Mouse (Mus musculus): ENCODE measurements around the gene Prdm11. TPM values are rescaled to one million over a fixed set of nuclear protein-coding genes. Genes with fewer than 3 reads are reported as not detected.

Gene Prdm11
- polyA plus RNA-seq, 1 experiment from 2014 or later: 2.6 TPM

- peaks cover 5% of the 10 kb centered on the region; the same call in 1 of the 2 replicates for H3K4me1 ChIP-seq (ENCODE audit: control insufficient read depth, insufficient read depth, low read length)
- no peaks in the 10 kb centered on the region for H3K9me3 ChIP-seq (ENCODE audit: control insufficient read depth, low read length)
- peaks cover 3% of the 10 kb centered on the region; the same call in 1 of the 2 replicates for H3K36me3 ChIP-seq (ENCODE audit: control insufficient read depth, insufficient read depth, low read length)
- H3K4me3 ChIP-seq (replicated peaks; ENCODE audit: low read depth, low read length): no peak overlapping the region
- H3K27me3 ChIP-seq (ENCODE audit: control insufficient read depth, insufficient read depth, low read length): 0 out of 2 replicates have a peak, but pooled peaks cover 3% of the 10 kb centered on the region
- 0 out of 2 replicates have a peak overlapping the region, but pooled peaks have one; percentile 32 for H3K27ac ChIP-seq (replicated peaks; ENCODE audit: low read depth, low read length)
- ATAC-seq (ENCODE audit: low FRiP score, low TSS enrichment) (no peak), DNase-seq (no peak)
- H3K4me2 ChIP-seq (ENCODE audit: low read length): no peak overlapping the region
- H3K9ac ChIP-seq (replicated peaks; ENCODE audit: low read length): 0 out of 2 replicates have a peak overlapping the region, but pooled peaks have one; percentile 12
- 39% methylated on average over 14 of the region's 14 CpGs for WGBS
These were observed 16.5 kb downstream of the Prdm11 start for GRCm38 (mm10) chr2:93029267-93030060.

GRCm38 (mm10) chr2:93028865-93029264, 17.1 kb downstream of the Prdm11 start:
- Histone ChIP-seq H3K4me3 (replicated peaks; ENCODE audit: low read depth, low read length) (no peak overlapping the region), H3K27ac (replicated peaks; ENCODE audit: low read depth, low read length) (no peak overlapping the region), H3K9me3 (ENCODE audit: control insufficient read depth, low read length) (no peaks in the 10 kb centered on the region), H3K36me3 (ENCODE audit: control insufficient read depth, insufficient read depth, low read length) (peaks cover 3% of the 10 kb centered on the region; the same call in 1 of the 2 replicates), H3K4me2 (ENCODE audit: low read length) (no peak overlapping the region), H3K4me1 (ENCODE audit: control insufficient read depth, insufficient read depth, low read length) (peaks cover 5% of the 10 kb centered on the region; the same call in 1 of the 2 replicates), H3K9ac (replicated peaks; ENCODE audit: low read length) (no peak overlapping the region), H3K27me3 (ENCODE audit: control insufficient read depth, insufficient read depth, low read length) (0 out of 2 replicates have a peak, but pooled peaks cover 3% of the 10 kb centered on the region)
- WGBS: 70% methylated on average over 6 of the region's 6 CpGs
- ATAC-seq (ENCODE audit: low FRiP score, low TSS enrichment): no peak
- DNase-seq: no peak

GRCm38 (mm10) chr2:93027713-93028112, 18.3 kb downstream of the Prdm11 start:
- no peak overlapping the region for H3K4me2 ChIP-seq (ENCODE audit: low read length)
- H3K9ac ChIP-seq (replicated peaks; ENCODE audit: low read length): no peak overlapping the region
- 95% methylated on average over 7 of the region's 7 CpGs for WGBS
- DNase-seq (no peak), ATAC-seq (ENCODE audit: low FRiP score, low TSS enrichment) (no peak)
- peaks cover 3% of the 10 kb centered on the region; the same call in 1 of the 2 replicates for H3K36me3 ChIP-seq (ENCODE audit: control insufficient read depth, insufficient read depth, low read length)
- no peak overlapping the region for H3K27ac ChIP-seq (replicated peaks; ENCODE audit: low read depth, low read length)
- H3K4me1 ChIP-seq (ENCODE audit: control insufficient read depth, insufficient read depth, low read length): peaks cover 5% of the 10 kb centered on the region; the same call in 1 of the 2 replicates
- 0 out of 2 replicates have a peak, but pooled peaks cover 3% of the 10 kb centered on the region for H3K27me3 ChIP-seq (ENCODE audit: control insufficient read depth, insufficient read depth, low read length)
- no peak overlapping the region for H3K4me3 ChIP-seq (replicated peaks; ENCODE audit: low read depth, low read length)
- H3K9me3 ChIP-seq (ENCODE audit: control insufficient read depth, low read length): peaks cover 4% of the 10 kb centered on the region; the same call in 1 of the 2 replicates

- ATAC-seq (ENCODE audit: low FRiP score, low TSS enrichment): no peak
- peaks cover 4% of the 10 kb centered on the region; the same call in 1 of the 2 replicates for H3K9me3 ChIP-seq (ENCODE audit: control insufficient read depth, low read length)
These were observed 21.5 kb downstream of the Prdm11 start for GRCm38 (mm10) chr2:93024431-93024830.

GRCm38 (mm10) chr2:93018854-93019253, 27.1 kb downstream of the Prdm11 start:
- WGBS: 66% methylated on average over 5 of the region's 5 CpGs
- H3K27me3 ChIP-seq (ENCODE audit: control insufficient read depth, insufficient read depth, low read length): no peaks in the 10 kb centered on the region
- no peak overlapping the region for H3K4me2 ChIP-seq (ENCODE audit: low read length)
- peaks cover 4% of the 10 kb centered on the region; the same call in 1 of the 2 replicates for H3K9me3 ChIP-seq (ENCODE audit: control insufficient read depth, low read length)
- DNase-seq (peak; percentile 79), ATAC-seq (ENCODE audit: low FRiP score, low TSS enrichment) (peak; percentile 38; the same call in 1 of the 2 replicates)
- peaks cover 21% of the 10 kb centered on the region for H3K4me1 ChIP-seq (ENCODE audit: control insufficient read depth, insufficient read depth, low read length)
- H3K36me3 ChIP-seq (ENCODE audit: control insufficient read depth, insufficient read depth, low read length): no peaks in the 10 kb centered on the region
- no peak overlapping the region for H3K4me3 ChIP-seq (replicated peaks; ENCODE audit: low read depth, low read length)
- no peak overlapping the region for H3K27ac ChIP-seq (replicated peaks; ENCODE audit: low read depth, low read length)
- H3K9ac ChIP-seq (replicated peaks; ENCODE audit: low read length): no peak overlapping the region

More at GRCm38 (mm10) chr2:93024431-93024830, 21.5 kb downstream of the Prdm11 start:
- Histone ChIP-seq H3K36me3 (ENCODE audit: control insufficient read depth, insufficient read depth, low read length) (peaks cover 3% of the 10 kb centered on the region; the same call in 1 of the 2 replicates), H3K4me1 (ENCODE audit: control insufficient read depth, insufficient read depth, low read length) (peaks cover 4% of the 10 kb centered on the region; the same call in 1 of the 2 replicates), H3K4me3 (replicated peaks; ENCODE audit: low read depth, low read length) (no peak overlapping the region), H3K27ac (replicated peaks; ENCODE audit: low read depth, low read length) (no peak overlapping the region), H3K27me3 (ENCODE audit: control insufficient read depth, insufficient read depth, low read length) (no peaks in the 10 kb centered on the region), H3K4me2 (ENCODE audit: low read length) (no peak overlapping the region), H3K9ac (replicated peaks; ENCODE audit: low read length) (no peak overlapping the region)
- DNase-seq: no peak
- 89% methylated on average over 3 of the region's 3 CpGs for WGBS

GRCm38 (mm10) chr2:93017151-93017550, 28.8 kb downstream of the Prdm11 start:
- Histone ChIP-seq H3K4me2 (ENCODE audit: low read length) (no peak overlapping the region), H3K36me3 (ENCODE audit: control insufficient read depth, insufficient read depth, low read length) (0 out of 2 replicates have a peak, but pooled peaks cover 4% of the 10 kb centered on the region), H3K27ac (replicated peaks; ENCODE audit: low read depth, low read length) (no peak overlapping the region), H3K9me3 (ENCODE audit: control insufficient read depth, low read length) (no peaks in the 10 kb centered on the region), H3K27me3 (ENCODE audit: control insufficient read depth, insufficient read depth, low read length) (no peaks in the 10 kb centered on the region), H3K4me1 (ENCODE audit: control insufficient read depth, insufficient read depth, low read length) (peaks cover 21% of the 10 kb centered on the region), H3K4me3 (replicated peaks; ENCODE audit: low read depth, low read length) (no peak overlapping the region), H3K9ac (replicated peaks; ENCODE audit: low read length) (no peak overlapping the region)
- 91% methylated on average over 8 of the region's 8 CpGs for WGBS
- DNase-seq (no peak), ATAC-seq (ENCODE audit: low FRiP score, low TSS enrichment) (no peak)

GRCm38 (mm10) chr2:93015041-93015440, 30.9 kb downstream of the Prdm11 start:
- H3K4me3 ChIP-seq (replicated peaks; ENCODE audit: low read depth, low read length): peak overlapping the region; percentile 55
- DNase-seq: peak; percentile 59
- WGBS: 2% methylated on average over 40 of the region's 40 CpGs
- H3K9me3 ChIP-seq (ENCODE audit: control insufficient read depth, low read length): no peaks in the 10 kb centered on the region
- 0 out of 2 replicates have a peak, but pooled peaks cover 10% of the 10 kb centered on the region for H3K36me3 ChIP-seq (ENCODE audit: control insufficient read depth, insufficient read depth, low read length)
- peak; percentile 29 for ATAC-seq (ENCODE audit: low FRiP score, low TSS enrichment)
- peaks cover 21% of the 10 kb centered on the region for H3K4me1 ChIP-seq (ENCODE audit: control insufficient read depth, insufficient read depth, low read length)
- H3K4me2 ChIP-seq (ENCODE audit: low read length): peak overlapping the region; percentile 95
- H3K27ac ChIP-seq (replicated peaks; ENCODE audit: low read depth, low read length): peak overlapping the region; percentile 57; the same call in 1 of the 2 replicates
- no peaks in the 10 kb centered on the region for H3K27me3 ChIP-seq (ENCODE audit: control insufficient read depth, insufficient read depth, low read length)
- H3K9ac ChIP-seq (replicated peaks; ENCODE audit: low read length): peak overlapping the region; percentile 73

- peaks cover 10% of the 10 kb centered on the region; the same call in 1 of the 2 replicates for H3K36me3 ChIP-seq (ENCODE audit: control insufficient read depth, insufficient read depth, low read length)
- 4% methylated on average over 39 of the region's 50 CpGs for WGBS
- no peaks in the 10 kb centered on the region for H3K27me3 ChIP-seq (ENCODE audit: control insufficient read depth, insufficient read depth, low read length)
These were observed 31.7 kb downstream of the Prdm11 start for GRCm38 (mm10) chr2:93014093-93014937.

More at GRCm38 (mm10) chr2:93014093-93014937, 31.7 kb downstream of the Prdm11 start:
- Histone ChIP-seq H3K4me2 (ENCODE audit: low read length) (peak overlapping the region; percentile 95), H3K9ac (replicated peaks; ENCODE audit: low read length) (peak overlapping the region; percentile 73), H3K4me3 (replicated peaks; ENCODE audit: low read depth, low read length) (peak overlapping the region; percentile 55), H3K4me1 (ENCODE audit: control insufficient read depth, insufficient read depth, low read length) (peaks cover 21% of the 10 kb centered on the region), H3K27ac (replicated peaks; ENCODE audit: low read depth, low read length) (peak overlapping the region; percentile 57), H3K9me3 (ENCODE audit: control insufficient read depth, low read length) (no peaks in the 10 kb centered on the region)
- DNase-seq (peak; percentile 56), ATAC-seq (ENCODE audit: low FRiP score, low TSS enrichment) (peak; percentile 75)
